Mouse (Mus musculus): ENCODE data around the gene Fbxo47.

Gene Fbxo47

GRCm38 (mm10) chr11:97804841-97805661 is 78.9 kb downstream of the Fbxo47 start:
- ChIA-PET CTCF (interaction anchor here in 2 of 4 experiments (0.6 to 1.9 kb wide), 8 partner anchors 10 to 1803 kb away, joined by 3 to 5 read pairs (median 3); partner anchors contain the start of genes B230217C12Rik (in 1 of the 2) and Pgap3 (in 1 of the 2)), POLR2A (interaction anchor here (0.5 to 27.6 kb wide), 44 partner anchors 5 to 548 kb away, joined by 3 to 667 read pairs (median 4); partner anchors contain the start of genes B230217C12Rik (in 3 of the 4), 1700001P01Rik (in 2 of the 4), Fbxo47 (in 2 of the 4) and Rpl23 (in 2 of the 4))

- CTCF ChIA-PET: interaction anchor here in 3 of 4 experiments (0.6 to 1.6 kb wide), 8 partner anchors 37 to 369 kb away, joined by 3 to 9 read pairs (median 4); partner anchors contain the start of gene B230217C12Rik (in 1 of the 3)
- POLR2A ChIA-PET: interaction anchor here (0.6 to 27.6 kb wide), 30 partner anchors 9 to 409 kb away, joined by 3 to 667 read pairs (median 4); partner anchors contain the start of genes Rpl23 (in 3 of the 4), 1700001P01Rik (in 2 of the 4), Fbxo47 (in 2 of the 4) and B230217C12Rik (in 1 of the 4)
Observed at GRCm38 (mm10) chr11:97803847-97804246, 80.1 kb downstream of the Fbxo47 start.
